Mouse (Mus musculus) C2C12 (cell line): ENCODE results near the gene Dnaic1. TPM values are rescaled to one million over a fixed set of nuclear protein-coding genes. Genes with fewer than 3 reads are reported as not detected.
A peak's percentile ranks its signal among the peaks of the same experiment; 100 is the strongest.

ENCODE experiments used
- H3K27me3 ChIP-seq: one replicate; pipeline ENCODE4 v1.6.1; 2011; ENCODE audit not compliant: control insufficient read depth, insufficient read depth, insufficient read length
- H3K36me3 ChIP-seq: one replicate; pipeline ENCODE4 v1.6.1; 2011; ENCODE audit not compliant: control insufficient read depth, insufficient read depth
- H3K4me3 ChIP-seq: one replicate; pipeline ENCODE4 v1.5.1; 2011; ENCODE audit warnings: mild to moderate bottlenecking, control low read depth; ENCODE audit not compliant: poor library complexity, insufficient read depth, severe bottlenecking
- H3K79me2 ChIP-seq: one replicate; pipeline ENCODE4 v1.6.1; 2011; ENCODE audit not compliant: control insufficient read depth, insufficient read depth
- H3K79me3 ChIP-seq: one replicate; pipeline ENCODE4 v1.6.1; 2011; ENCODE audit warnings: low read depth, control low read depth
- H3ac ChIP-seq: one replicate; pipeline ENCODE3; 2011; ENCODE audit warnings: low read depth; ENCODE audit not compliant: control insufficient read depth, insufficient read length
- CEBPB ChIP-seq: IDR thresholded peaks from one replicate; pipeline ENCODE4 v1.6.1; 2011; ENCODE audit warnings: low read depth, mild to moderate bottlenecking, control low read depth, moderate library complexity
- CTCF ChIP-seq: IDR thresholded peaks from one replicate; pipeline ENCODE4 v1.5.1; 2011; ENCODE audit not compliant: control insufficient read depth, insufficient read depth, insufficient read length
- FOSL1 ChIP-seq: IDR thresholded peaks from one replicate; pipeline ENCODE4 v1.8.0; 2011; ENCODE audit warnings: mild to moderate bottlenecking, low read length; ENCODE audit not compliant: poor library complexity, insufficient read depth, severe bottlenecking
- MAX ChIP-seq: IDR thresholded peaks from one replicate; pipeline ENCODE4 v1.6.1; 2011; ENCODE audit warnings: mild to moderate bottlenecking, control low read depth
- MYOD1 ChIP-seq: IDR thresholded peaks from one replicate; pipeline ENCODE4 v1.6.1; 2011; ENCODE audit warnings: low read depth; ENCODE audit not compliant: control insufficient read depth, insufficient read length
- MYOG ChIP-seq: IDR thresholded peaks from one replicate; pipeline ENCODE4 v1.6.1; 2011; ENCODE audit not compliant: control insufficient read depth, insufficient read length; ENCODE audit errors: extremely low read depth
- USF1 ChIP-seq: IDR thresholded peaks from one replicate; pipeline ENCODE4 v1.6.1; 2011; ENCODE audit warnings: low read depth, mild to moderate bottlenecking, control low read depth, moderate library complexity
- polyA plus RNA-seq: library from polyadenylated mRNA; unstranded; fragments of >200 nt; fragmentation: generic; extraction: Trizol; gene quantifications from one replicate; pipeline ENCODE4 v1.2.1, GENCODE M21; 2012; ENCODE audit warnings: missing spikeins

Gene Dnaic1
- polyA plus RNA-seq, 1 experiment: not detected

GRCm38 (mm10) chr4:41638186-41638731 lies 68.7 kb downstream of the Dnaic1 start:
- no peaks in the 10 kb centered on the region for H3K79me2 ChIP-seq
- no peak overlapping the region for H3ac ChIP-seq
- H3K27me3 ChIP-seq: peaks cover 4% of the 10 kb centered on the region
- no peaks in the 10 kb centered on the region for H3K36me3 ChIP-seq
- TF ChIP-seq FOSL1 (no peak), MYOG (no peak), CEBPB (no peak), USF1 (no peak), MAX (no peak)
- H3K4me3 ChIP-seq: no peak overlapping the region
- no peaks in the 10 kb centered on the region for H3K79me3 ChIP-seq

GRCm38 (mm10) chr4:41638828-41639213 lies 69.2 kb downstream of the Dnaic1 start:
- no peaks in the 10 kb centered on the region for H3K79me2 ChIP-seq
- peaks cover 4% of the 10 kb centered on the region for H3K27me3 ChIP-seq
- no peak overlapping the region for H3ac ChIP-seq
- TF ChIP-seq MYOD1 (no peak), FOSL1 (no peak), CTCF (no peak), MYOG (no peak)
- no peaks in the 10 kb centered on the region for H3K79me3 ChIP-seq
- no peaks in the 10 kb centered on the region for H3K36me3 ChIP-seq
- H3K4me3 ChIP-seq: no peak overlapping the region

GRCm38 (mm10) chr4:41639214-41639841 lies 69.8 kb downstream of the Dnaic1 start:
- Histone ChIP-seq H3K27me3 (no peaks in the 10 kb centered on the region), H3ac (no peak overlapping the region), H3K36me3 (no peaks in the 10 kb centered on the region), H3K79me2 (no peaks in the 10 kb centered on the region), H3K79me3 (no peaks in the 10 kb centered on the region), H3K4me3 (no peak overlapping the region)
- TF ChIP-seq MYOD1 (no peak), USF1 (no peak), FOSL1 (no peak), CTCF (no peak), MAX (no peak), MYOG (no peak), CEBPB (no peak)

- no peaks in the 10 kb centered on the region for H3K79me3 ChIP-seq
- TF ChIP-seq MAX: no peak
- TF ChIP-seq CEBPB: no peak
- no peak for TF ChIP-seq CTCF
- no peak for TF ChIP-seq FOSL1
- no peak for TF ChIP-seq MYOD1
- TF ChIP-seq MYOG: no peak
- no peak for TF ChIP-seq USF1
- no peak within 1 kb of the TSS for H3K4me3 ChIP-seq
Observed at GRCm38 (mm10) chr4:41639913-41640507, 70.4 kb downstream of the Dnaic1 start, which contains the start of gene Enho. TSS of gene Enho (minus strand) at chr4:41640324.

GRCm38 (mm10) chr4:41641199-41641822 lies 71.7 kb downstream of the Dnaic1 start:
- Histone ChIP-seq H3ac (no peak overlapping the region), H3K27me3 (no peaks in the 10 kb centered on the region), H3K4me3 (no peak overlapping the region), H3K79me3 (no peaks in the 10 kb centered on the region), H3K36me3 (no peaks in the 10 kb centered on the region), H3K79me2 (no peaks in the 10 kb centered on the region)
- TF ChIP-seq CTCF (no peak), USF1 (no peak), MYOD1 (no peak), FOSL1 (no peak), MAX (no peak), CEBPB (no peak), MYOG (no peak)

More at GRCm38 (mm10) chr4:41639913-41640507, 70.4 kb downstream of the Dnaic1 start, which contains the start of gene Enho:
- no peaks in the 10 kb centered on the region for H3K27me3 ChIP-seq
- H3ac ChIP-seq: peak within 1 kb of the TSS; percentile 47
- H3K79me2 ChIP-seq: no peaks in the 10 kb centered on the region
- H3K36me3 ChIP-seq: no peaks in the 10 kb centered on the region
